Mouse (Mus musculus): ENCODE results near the gene Tmem222. TPM values are rescaled to one million over a fixed set of nuclear protein-coding genes. Genes with fewer than 3 reads are reported as not detected.

Tmem222 gene
- polyA plus RNA-seq, 2 experiments: 31.6 to 36.4 TPM

DNA sequence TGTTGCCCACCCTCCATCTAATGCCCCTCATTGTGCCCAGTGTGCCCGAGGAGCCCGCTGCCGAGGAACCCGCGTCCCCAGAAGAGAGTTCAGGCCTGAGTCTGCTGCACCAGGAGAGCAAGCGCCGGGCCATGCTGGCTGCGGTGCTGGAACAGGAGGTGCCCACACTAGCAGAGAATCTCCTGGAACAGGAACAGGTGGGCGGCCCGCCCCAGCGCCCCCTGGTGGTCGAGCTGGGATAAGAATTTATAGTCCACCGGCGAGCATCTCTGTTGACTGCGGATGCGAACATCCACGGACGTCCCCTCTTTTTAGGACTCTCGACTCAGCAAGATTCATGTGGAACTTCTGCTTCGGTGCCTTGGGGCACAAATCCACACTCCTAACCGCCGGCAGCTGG is 27.0 kb downstream of the Tmem222 start:
- Histone ChIP-seq H3K36me3 (replicated peaks; ENCODE audit: control insufficient read depth, insufficient read depth, low read depth) (no peaks in the 10 kb centered on the region), H3K4me1 (replicated peaks; ENCODE audit: control insufficient read depth in 2 of 2, insufficient read depth in 2 of 2, low read length in 1 of 2) (peaks cover 19 to 26% of the 10 kb centered on the region in 2 experiments), H3K9me3 (ENCODE audit: control insufficient read depth, low read length) (no peaks in the 10 kb centered on the region), H3K27ac (no peak overlapping the region), H3K4me3 (ENCODE audit: insufficient read depth in 1 of 2, low read depth in 2 of 2, low read length in 2 of 2) (no peak overlapping the region), H3K9ac (replicated peaks) (no peak overlapping the region), H3K4me2 (ENCODE audit: low read depth) (peak overlapping the region; percentile 51), H3K27me3 (ENCODE audit: control insufficient read depth, insufficient read depth, low read length) (peaks cover 11% of the 10 kb centered on the region)
- peak in 2 of 3 experiments; percentile 46 to 50 for DNase-seq (ENCODE audit: low read depth in 3 of 3, low spot score in 3 of 3)
- TF ChIP-seq CTCF (IDR thresholded peaks at IDR 0.05; ENCODE audit: low read depth) (peak; percentile 94), EP300 (IDR thresholded peaks at IDR 0.05; ENCODE audit: low read depth) (no peak)
- WGBS (ENCODE audit: insufficient replicate concordance): 7% methylated on average over 22 of the region's 22 CpGs
- no peak for ATAC-seq (ENCODE audit: insufficient read depth)

DNA sequence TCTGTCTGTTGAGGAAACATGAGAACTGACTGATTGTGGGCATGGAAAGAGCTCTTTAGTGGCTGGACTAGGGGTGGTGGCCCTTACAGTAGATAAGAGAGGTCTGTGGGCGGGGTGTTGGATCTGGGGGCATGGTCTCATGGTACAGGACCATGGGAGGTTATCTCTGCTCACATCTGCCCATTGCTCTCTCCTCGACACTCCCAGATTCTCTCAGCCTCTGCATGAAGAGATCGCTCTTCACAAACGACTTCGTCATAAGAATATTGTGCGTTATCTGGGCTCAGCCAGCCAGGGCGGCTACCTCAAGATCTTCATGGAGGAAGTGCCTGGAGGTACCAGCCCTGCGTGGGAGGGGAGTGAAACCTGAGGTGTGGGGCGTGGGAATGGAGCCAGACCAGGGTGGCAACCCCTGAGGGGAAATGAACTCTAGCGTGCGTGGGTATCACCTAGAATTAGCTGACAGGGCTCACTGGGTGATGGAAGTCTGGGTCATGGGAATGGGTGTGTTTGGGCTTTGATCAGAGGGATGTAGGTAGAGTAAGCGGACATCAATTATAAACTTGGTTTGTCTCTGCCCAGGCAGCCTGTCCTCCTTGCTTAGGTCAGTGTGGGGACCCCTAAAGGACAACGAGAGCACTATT is 29.7 kb downstream of the Tmem222 start:
- ATAC-seq (ENCODE audit: insufficient read depth) (peak; percentile 94), DNase-seq (ENCODE audit: low read depth in 3 of 3, low spot score in 3 of 3) (peak; percentile 85 to 87 (median 86))
- peak overlapping the region; percentile 18 for H3K9ac ChIP-seq (replicated peaks)
- H3K9me3 ChIP-seq (ENCODE audit: control insufficient read depth, low read length): no peaks in the 10 kb centered on the region
- peak overlapping the region; percentile 62 for H3K4me2 ChIP-seq (ENCODE audit: low read depth)
- TF ChIP-seq CTCF (IDR thresholded peaks at IDR 0.05; ENCODE audit: low read depth) (peak; percentile 6; the same call in 1 of the 2 replicates), EP300 (IDR thresholded peaks at IDR 0.05; ENCODE audit: low read depth) (peak; percentile 81)
- H3K27me3 ChIP-seq (ENCODE audit: control insufficient read depth, insufficient read depth, low read length): peaks cover 12% of the 10 kb centered on the region
- WGBS (ENCODE audit: insufficient replicate concordance): 12% methylated on average over 13 of the region's 13 CpGs
- H3K4me3 ChIP-seq (ENCODE audit: insufficient read depth in 1 of 2, low read depth in 2 of 2, low read length in 2 of 2): peak overlapping the region; percentile 16 to 21; a peak in 2 of 4 replicates
- peak overlapping the region; percentile 80 for H3K27ac ChIP-seq
- peaks cover 28 to 38% of the 10 kb centered on the region in 2 experiments for H3K4me1 ChIP-seq (replicated peaks; ENCODE audit: control insufficient read depth in 2 of 2, insufficient read depth in 2 of 2, low read length in 1 of 2)
- no peaks in the 10 kb centered on the region for H3K36me3 ChIP-seq (replicated peaks; ENCODE audit: control insufficient read depth, insufficient read depth, low read depth)

DNA sequence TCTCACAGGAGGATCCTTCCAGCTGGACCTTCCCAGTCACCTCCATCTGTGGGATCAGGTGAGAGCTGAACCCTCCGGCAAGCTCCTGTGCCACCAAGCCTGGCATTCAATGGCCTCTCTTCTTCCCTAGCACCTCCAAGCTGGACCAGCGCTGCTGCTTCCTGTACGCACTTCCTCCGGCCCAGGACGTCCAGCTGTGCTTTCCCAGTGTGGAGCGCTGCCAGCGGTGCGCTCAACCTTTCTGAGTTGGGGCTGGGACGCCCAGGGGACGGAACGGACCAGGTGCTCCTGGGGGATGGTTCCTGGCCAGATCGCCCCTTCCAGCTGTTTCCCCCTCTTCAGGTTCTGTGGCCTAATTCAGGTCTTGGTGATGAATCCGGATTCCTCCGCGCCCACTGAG is 30.5 kb downstream of the Tmem222 start:
- no peaks in the 10 kb centered on the region for H3K36me3 ChIP-seq (replicated peaks; ENCODE audit: control insufficient read depth, insufficient read depth, low read depth)
- H3K27ac ChIP-seq: peak overlapping the region; percentile 80; the same call in 1 of the 2 replicates
- TF ChIP-seq CTCF (IDR thresholded peaks at IDR 0.05; ENCODE audit: low read depth) (no peak), EP300 (IDR thresholded peaks at IDR 0.05; ENCODE audit: low read depth) (no peak)
- H3K4me1 ChIP-seq (replicated peaks; ENCODE audit: control insufficient read depth in 2 of 2, insufficient read depth in 2 of 2, low read length in 1 of 2): peaks cover 32 to 40% of the 10 kb centered on the region in 2 experiments
- H3K4me2 ChIP-seq (ENCODE audit: low read depth): peak overlapping the region; percentile 62
- no peaks in the 10 kb centered on the region for H3K9me3 ChIP-seq (ENCODE audit: control insufficient read depth, low read length)
- no peak overlapping the region for H3K4me3 ChIP-seq (ENCODE audit: insufficient read depth in 1 of 2, low read depth in 2 of 2, low read length in 2 of 2)
- peaks cover 17% of the 10 kb centered on the region for H3K27me3 ChIP-seq (ENCODE audit: control insufficient read depth, insufficient read depth, low read length)
- peak overlapping the region; percentile 34; the same call in 1 of the 2 replicates for H3K9ac ChIP-seq (replicated peaks)
- no peak for DNase-seq (ENCODE audit: low read depth in 3 of 3, low spot score in 3 of 3)
- no peak for ATAC-seq (ENCODE audit: insufficient read depth)
- WGBS (ENCODE audit: insufficient replicate concordance): 56% methylated on average over 15 of the region's 15 CpGs

DNA sequence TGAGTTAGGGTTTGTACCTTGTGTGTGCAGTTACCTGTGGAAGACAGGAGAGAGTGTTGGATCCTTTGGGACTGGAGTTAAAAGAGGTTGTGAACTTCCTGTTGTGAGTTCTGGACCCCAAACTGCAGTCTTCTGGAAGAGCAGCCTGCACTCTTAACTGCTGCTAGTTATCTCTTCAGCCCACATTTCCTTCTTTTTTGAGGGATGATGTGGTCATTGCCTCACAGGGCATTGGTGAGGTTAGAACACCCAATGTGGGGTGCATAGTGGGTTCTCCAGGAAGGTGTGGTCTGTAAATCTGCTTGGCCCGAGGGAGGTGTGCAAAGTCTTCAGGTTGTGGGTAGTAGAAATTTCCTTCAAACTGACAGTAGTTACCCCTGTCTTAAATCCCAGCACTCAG is 33.3 kb downstream of the Tmem222 start:
- Histone ChIP-seq H3K4me3 (ENCODE audit: insufficient read depth in 1 of 2, low read depth in 2 of 2, low read length in 2 of 2) (no peak overlapping the region), H3K27me3 (ENCODE audit: control insufficient read depth, insufficient read depth, low read length) (peaks cover 6% of the 10 kb centered on the region), H3K9me3 (ENCODE audit: control insufficient read depth, low read length) (no peaks in the 10 kb centered on the region), H3K4me2 (ENCODE audit: low read depth) (no peak overlapping the region), H3K27ac (no peak overlapping the region), H3K9ac (replicated peaks) (no peak overlapping the region), H3K36me3 (replicated peaks; ENCODE audit: control insufficient read depth, insufficient read depth, low read depth) (no peaks in the 10 kb centered on the region), H3K4me1 (replicated peaks; ENCODE audit: control insufficient read depth in 2 of 2, insufficient read depth in 2 of 2, low read length in 1 of 2) (peaks cover 43 to 46% of the 10 kb centered on the region in 2 experiments)
- no peak for ATAC-seq (ENCODE audit: insufficient read depth)
- peak in 1 of 3 experiments; percentile 41 for DNase-seq (ENCODE audit: low read depth in 3 of 3, low spot score in 3 of 3)
- 10% methylated on average over 1 of the region's 1 CpGs for WGBS (ENCODE audit: insufficient replicate concordance)
- TF ChIP-seq EP300 (IDR thresholded peaks at IDR 0.05; ENCODE audit: low read depth) (peak; percentile 65), CTCF (IDR thresholded peaks at IDR 0.05; ENCODE audit: low read depth) (no peak)

DNA sequence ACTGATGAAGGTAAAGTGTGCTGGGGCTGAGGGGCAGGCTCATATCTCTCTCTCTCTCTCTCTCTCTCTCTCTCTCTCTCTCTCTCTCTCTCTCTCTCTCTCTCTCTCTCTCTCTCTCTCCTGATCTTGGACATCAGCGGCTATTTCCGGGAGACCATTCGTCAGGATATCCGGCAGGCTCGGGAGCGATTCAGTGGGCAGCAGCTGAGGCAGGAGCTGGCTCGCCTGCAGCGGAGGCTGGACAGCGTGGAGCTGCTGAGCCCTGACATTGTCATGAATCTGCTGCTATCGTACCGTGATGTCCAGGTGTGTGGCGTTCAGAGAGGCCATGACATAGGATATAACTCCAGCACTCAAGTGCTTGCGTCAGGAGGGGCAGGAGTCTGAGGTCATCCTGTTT is 34.1 kb downstream of the Tmem222 start:
- Histone ChIP-seq H3K4me2 (ENCODE audit: low read depth) (no peak overlapping the region), H3K36me3 (replicated peaks; ENCODE audit: control insufficient read depth, insufficient read depth, low read depth) (no peaks in the 10 kb centered on the region), H3K27ac (no peak overlapping the region), H3K27me3 (ENCODE audit: control insufficient read depth, insufficient read depth, low read length) (peaks cover 6% of the 10 kb centered on the region), H3K9ac (replicated peaks) (no peak overlapping the region), H3K4me3 (ENCODE audit: insufficient read depth in 1 of 2, low read depth in 2 of 2, low read length in 2 of 2) (no peak overlapping the region), H3K4me1 (replicated peaks; ENCODE audit: control insufficient read depth in 2 of 2, insufficient read depth in 2 of 2, low read length in 1 of 2) (peaks cover 42 to 44% of the 10 kb centered on the region in 2 experiments), H3K9me3 (ENCODE audit: control insufficient read depth, low read length) (no peaks in the 10 kb centered on the region)
- 52% methylated on average over 13 of the region's 13 CpGs for WGBS (ENCODE audit: insufficient replicate concordance)
- DNase-seq (ENCODE audit: low read depth in 3 of 3, low spot score in 3 of 3): no peak
- TF ChIP-seq EP300 (IDR thresholded peaks at IDR 0.05; ENCODE audit: low read depth) (no peak), CTCF (IDR thresholded peaks at IDR 0.05; ENCODE audit: low read depth) (no peak)
- no peak for ATAC-seq (ENCODE audit: insufficient read depth)
